Mouse (Mus musculus): ENCODE measurements around the gene Tnpo1.
A peak's percentile ranks its signal among the peaks of the same experiment; 100 is the strongest.
"Not testable (repeated sequence)": the region's sequence is repeated elsewhere in the genome, so short reads cannot be mapped to it uniquely, and the experiment has no call there.

Tnpo1 gene

GRCm38 (mm10) chr13:98819094-98819493 lies 107.1 kb downstream of the Tnpo1 start:
- DNase-seq (ENCODE audit: low read depth, low spot score): no peak

DNA sequence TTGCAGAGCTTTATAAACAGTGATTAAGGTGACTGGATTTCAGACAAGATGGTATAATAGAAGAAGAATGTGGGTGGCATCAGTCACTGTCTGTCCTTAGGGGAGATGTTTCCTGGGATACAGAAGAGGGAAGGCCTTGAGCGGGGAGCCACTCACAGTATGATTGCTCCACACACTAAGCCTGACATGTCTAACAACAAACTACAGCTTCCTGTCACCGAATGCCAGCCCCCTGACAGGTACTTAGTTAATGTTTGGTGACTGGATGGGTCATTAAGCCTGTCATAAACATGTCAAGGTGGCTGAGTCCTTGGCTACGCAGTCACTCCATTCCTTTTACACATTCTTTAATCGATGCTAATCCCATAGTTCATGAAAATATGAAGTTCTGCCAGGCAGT lies 108.0 kb downstream of the Tnpo1 start:
- no peak for DNase-seq (ENCODE audit: low read depth, low spot score)

- DNase-seq (ENCODE audit: low read depth, low spot score): no peak
Observed at GRCm38 (mm10) chr13:98817766-98818165, 108.4 kb downstream of the Tnpo1 start.

GRCm38 (mm10) chr13:98816981-98817660 lies 109.1 kb downstream of the Tnpo1 start:
- not testable (repeated sequence) for DNase-seq (ENCODE audit: low read depth, low spot score)

DNA sequence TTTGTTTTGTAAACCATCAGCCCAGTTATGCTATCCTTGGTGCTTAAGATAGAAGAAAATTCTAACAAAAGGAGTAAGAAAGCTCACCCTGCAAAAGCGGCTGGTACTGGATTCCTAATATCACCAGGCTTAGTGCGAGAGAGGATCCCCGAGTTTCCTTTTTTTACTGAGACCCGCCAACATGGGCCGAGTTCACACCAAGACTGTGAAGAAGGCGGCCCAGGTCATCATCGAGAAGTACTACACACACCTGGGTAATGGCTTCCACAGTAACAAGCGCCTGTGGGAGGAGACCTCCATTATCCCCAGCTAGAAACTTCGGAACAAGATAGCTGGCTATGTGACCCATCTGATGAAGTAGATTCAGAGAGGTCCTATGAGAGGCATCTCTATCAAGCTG lies 109.6 kb downstream of the Tnpo1 start:
- no peak for DNase-seq (ENCODE audit: low read depth, low spot score)

GRCm38 (mm10) chr13:98815147-98815785 lies 110.9 kb downstream of the Tnpo1 start, which contains the start of gene Fcho2:
Gene Fcho2, minus strand, starts transcription at chr13:98815449.
- DNase-seq (ENCODE audit: low read depth, low spot score): peak; percentile 95

- DNase-seq (ENCODE audit: low read depth, low spot score): peak; percentile 60
Observed at GRCm38 (mm10) chr13:98814275-98815040, 111.7 kb downstream of the Tnpo1 start.

- DNase-seq (ENCODE audit: low read depth, low spot score): no peak
Observed at GRCm38 (mm10) chr13:98813596-98814274, 112.4 kb downstream of the Tnpo1 start.

GRCm38 (mm10) chr13:98813167-98813566 lies 113.0 kb downstream of the Tnpo1 start:
- DNase-seq (ENCODE audit: low read depth, low spot score): no peak

GRCm38 (mm10) chr13:98812285-98812684 lies 113.9 kb downstream of the Tnpo1 start:
- DNase-seq (ENCODE audit: low read depth, low spot score): no peak

- DNase-seq (ENCODE audit: low read depth, low spot score): peak; percentile 49
Observed at GRCm38 (mm10) chr13:98810143-98810542, 116.0 kb downstream of the Tnpo1 start.

DNA sequence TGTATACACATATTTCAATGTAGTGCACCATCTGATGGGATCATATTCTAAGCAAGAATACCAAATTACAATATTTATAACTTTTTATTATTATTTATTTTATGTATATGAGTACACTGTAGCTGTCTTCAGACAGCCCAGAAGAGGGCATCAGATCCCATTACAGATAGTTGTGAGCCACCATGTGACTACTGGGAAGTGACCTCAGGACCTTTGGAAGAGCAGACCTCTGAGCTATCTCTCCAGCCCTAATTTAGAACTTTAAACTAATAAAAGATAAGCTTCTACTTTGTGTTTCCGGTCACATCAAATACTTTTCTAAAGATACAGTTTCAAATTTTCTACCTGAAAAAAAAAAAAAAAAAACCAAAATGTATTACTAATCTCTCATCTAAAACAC lies 117.1 kb downstream of the Tnpo1 start:
- DNase-seq (ENCODE audit: low read depth, low spot score): no peak

GRCm38 (mm10) chr13:98804480-98804879 lies 121.7 kb downstream of the Tnpo1 start:
- no peak for DNase-seq (ENCODE audit: low read depth, low spot score)

- DNase-seq (ENCODE audit: low read depth, low spot score): no peak
Observed at GRCm38 (mm10) chr13:98803699-98804098, 122.5 kb downstream of the Tnpo1 start.

DNA sequence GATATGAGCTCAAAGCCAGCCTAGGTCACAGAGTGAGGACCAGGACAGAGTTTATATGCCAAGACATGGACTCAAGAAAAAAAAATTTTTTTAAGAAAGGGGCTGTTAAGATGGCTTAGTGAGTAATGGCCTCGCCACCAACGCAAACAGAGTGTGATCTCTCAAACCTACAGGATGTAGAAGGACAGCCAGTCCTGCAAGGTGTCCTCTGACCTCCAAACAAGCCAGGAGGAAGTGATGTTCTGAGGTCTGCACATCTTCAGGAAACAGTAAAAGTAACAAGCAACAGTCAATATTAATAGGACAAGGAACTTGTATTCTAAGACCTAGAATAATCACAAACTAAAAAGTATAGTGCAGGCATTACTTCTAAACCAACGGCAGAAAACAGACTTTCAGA lies 123.2 kb downstream of the Tnpo1 start:
- DNase-seq (ENCODE audit: low read depth, low spot score): no peak

DNA sequence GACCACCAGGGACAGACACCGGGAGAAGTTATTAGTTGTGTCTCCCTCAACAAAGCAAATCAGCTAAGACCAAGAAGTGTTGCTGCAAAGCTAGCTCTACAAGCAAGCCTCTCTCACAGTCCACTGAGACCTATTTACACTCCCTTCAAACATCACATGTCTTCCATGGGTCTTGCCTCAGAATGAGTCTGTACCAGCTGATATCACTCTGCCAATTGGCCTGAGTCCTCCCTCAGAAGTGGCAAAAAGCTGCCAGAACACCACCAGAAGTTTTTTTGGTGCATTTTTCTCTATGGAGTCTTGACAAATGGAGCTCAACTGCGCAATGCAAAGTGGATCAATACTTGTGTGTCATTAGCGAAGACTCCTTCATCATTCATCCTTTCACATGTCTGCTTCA lies 130.7 kb downstream of the Tnpo1 start:
- DNase-seq (ENCODE audit: low read depth, low spot score): no peak

GRCm38 (mm10) chr13:98792864-98793263 lies 133.3 kb downstream of the Tnpo1 start:
- DNase-seq (ENCODE audit: low read depth, low spot score): no peak

GRCm38 (mm10) chr13:98791693-98792092 lies 134.5 kb downstream of the Tnpo1 start:
- DNase-seq (ENCODE audit: low read depth, low spot score): peak; percentile 37
